24 mouse cellular contexts compared by ENCODE assay signal in genomic region chr9:110915466-110915865, GRCm38 (mm10). TPM values are rescaled to one million over a fixed set of nuclear protein-coding genes. Genes with fewer than 3 reads are reported as not detected.
DNase-seq lines count a peak whose midpoint lies in the region; ATAC-seq and TF ChIP-seq lines count a peak whose summit lies in the region.
"Had no signal": no experiment of that assay in that cellular context is flagged by ENCODE, and none has a peak within 500 bp of the region (broad histone marks: within the 10 kb centered on the region; RNA-seq: fewer than 3 reads in every experiment).

No protein-coding gene starts in this region.

- peak; percentile 61 for ATAC-seq in granulocyte monocyte progenitor cell, adult 5-6 weeks (replicated peaks; ENCODE audit: poor library complexity, severe bottlenecking)
- ATAC-seq: forebrain, embryonic 15.5 days had no signal

- DNase-seq in spleen, adult 2 months (ENCODE audit: low read depth in 1 of 2, low spot score in 2 of 2) = no peak
- DNase-seq in spleen, postnatal 10 days (ENCODE audit: low spot score in 2 of 2) = no peak
- DNase-seq in thymus, postnatal 4 days = peak; percentile 42
- DNase-seq in thymus, postnatal 14 days = no peak
- DNase-seq in frontal cortex, adult 2 months (ENCODE audit: extremely low spot score in 1 of 2, low spot score in 1 of 2) = no peak
- no peak for DNase-seq in left cerebral cortex, adult 9 months (ENCODE audit: low spot score in 2 of 2)
- DNase-seq: adrenal gland, postnatal 10 days; cerebellum, adult 11 months; cerebellum, adult 8-10 months; cerebellum, postnatal 14 days; gastrocnemius, postnatal 10 days; heart, adult 2 months; heart, postnatal 14 days had no signal

- peak overlapping the region; percentile 8; the same call in 1 of the 2 replicates for H3K27ac ChIP-seq in spleen, adult 2 months (ENCODE audit: insufficient read depth, low read length)
- H3K27ac ChIP-seq: forebrain, embryonic 15.5 days; heart, adult 2 months; heart, embryonic 15.5 days; hindbrain, embryonic 10.5 days; hindbrain, embryonic 14.5 days had no signal

- TF ChIP-seq CTCF in spleen, adult 2 months (IDR thresholded peaks at IDR 0.05; ENCODE audit: extremely low read depth, insufficient read depth, insufficient read length, insufficient replicate concordance) = no peak

- H3K4me3 ChIP-seq in spleen, adult 2 months (ENCODE audit: extremely low read depth, insufficient read depth, insufficient read length) = no peak overlapping the region
- H3K4me3 ChIP-seq: forebrain, embryonic 15.5 days; heart, adult 2 months; heart, embryonic 15.5 days; hindbrain, embryonic 10.5 days had no signal

- TF ChIP-seq POLR2A in spleen, adult 2 months (IDR thresholded peaks at IDR 0.05; ENCODE audit: low read depth, low read length) = no peak

- WGBS in spleen, adult 2 months = 9% methylated on average over 8 of the region's 8 CpGs

- H3K36me3 ChIP-seq in spleen, adult 2 months (ENCODE audit: control insufficient read depth, insufficient read depth, low read length) = no peaks in the 10 kb centered on the region
- H3K36me3 ChIP-seq: forebrain, embryonic 15.5 days; G1E; heart, embryonic 15.5 days; hindbrain, embryonic 10.5 days had no signal

- H3K4me1 ChIP-seq in spleen, adult 2 months (ENCODE audit: control insufficient read depth, insufficient read depth, insufficient read length) = no peaks in the 10 kb centered on the region; the same call in 1 of the 2 replicates
- H3K4me1 ChIP-seq: forebrain, embryonic 15.5 days; heart, embryonic 15.5 days had no signal

- no peaks in the 10 kb centered on the region for H3K27me3 ChIP-seq in spleen, adult 2 months (ENCODE audit: control insufficient read depth, insufficient read depth, low read length)
- H3K27me3 ChIP-seq: forebrain, embryonic 15.5 days; heart, embryonic 15.5 days had no signal

RNA-seq across cellular contexts. Expression of gene Fam240a, which starts 1.2 kb away (rescaled TPM):
- 0.25 and 0.35 TPM in 2 replicates for polyA plus RNA-seq in spleen, adult 2 months (2012; rRNA removed)
- total RNA-seq in granulocyte monocyte progenitor cell, adult 5-6 weeks (2014; fragmentation: Nextera tagmentation) = not detected in 2 replicates
- total RNA-seq in granulocyte monocyte progenitor cell, adult 5-6 weeks (2017) = not detected in 2 replicates
- polyA plus RNA-seq in frontal cortex, adult 2 months (2012; rRNA removed) = not detected in 2 replicates
- total RNA-seq: adrenal gland, postnatal 10 days; adrenal gland, postnatal 4 days; G1E; heart, adult 2 months; heart, postnatal 14 days had no signal
- polyA plus RNA-seq: brain, embryonic 14.5 days; forebrain, embryonic 11.5 days; forebrain, embryonic 15.5 days; G1E; heart, adult 2 months; heart, embryonic 11.5 days; heart, embryonic 15.5 days; hindbrain, embryonic 10.5 days; hindbrain, embryonic 14.5 days had no signal

RNA-seq across cellular contexts. Expression of gene Tdgf1, which starts 30.5 kb away (rescaled TPM):
- 0.08 and 0.14 TPM in 2 replicates for polyA plus RNA-seq in spleen, adult 2 months (2012; rRNA removed)
- not detected in 2 replicates for total RNA-seq in granulocyte monocyte progenitor cell, adult 5-6 weeks (2014; fragmentation: Nextera tagmentation)
- total RNA-seq in granulocyte monocyte progenitor cell, adult 5-6 weeks (2017) = not detected in 2 replicates
- 0.94 and 1.3 TPM in 2 replicates for polyA plus RNA-seq in frontal cortex, adult 2 months (2012; rRNA removed)
- total RNA-seq: adrenal gland, postnatal 10 days; gastrocnemius, postnatal 10 days; gastrocnemius, postnatal 4 days; heart, adult 2 months had no signal
- polyA plus RNA-seq: brain, embryonic 14.5 days; forebrain, embryonic 11.5 days; forebrain, embryonic 15.5 days; G1E; heart, adult 2 months; heart, embryonic 11.5 days; heart, embryonic 15.5 days; hindbrain, embryonic 10.5 days had no signal

RNA-seq across cellular contexts. Expression of gene Tmie, which starts 35.6 kb away (rescaled TPM):
- polyA plus RNA-seq in spleen, adult 2 months (2012; rRNA removed) = 2.9 and 3.0 TPM in 2 replicates
- total RNA-seq in granulocyte monocyte progenitor cell, adult 5-6 weeks (2014; fragmentation: Nextera tagmentation) = not detected in 2 replicates
- not detected in 2 replicates for total RNA-seq in granulocyte monocyte progenitor cell, adult 5-6 weeks (2017)
- 2.2 and 2.5 TPM in 2 replicates for polyA plus RNA-seq in frontal cortex, adult 2 months (2012; rRNA removed)
- polyA plus RNA-seq: G1E; heart, embryonic 11.5 days had no signal

RNA-seq across cellular contexts. Expression of gene Als2cl, which starts 35.8 kb away (rescaled TPM):
- polyA plus RNA-seq in spleen, adult 2 months (2012; rRNA removed) = 58.9 and 64.3 TPM in 2 replicates
- 0.41 TPM in 1 of 2 replicates, not detected in the other for total RNA-seq in granulocyte monocyte progenitor cell, adult 5-6 weeks (2014; fragmentation: Nextera tagmentation)
- total RNA-seq in granulocyte monocyte progenitor cell, adult 5-6 weeks (2017) = 0.04 TPM in 1 of 2 replicates, not detected in the other
- 7.9 and 8.3 TPM in 2 replicates for polyA plus RNA-seq in frontal cortex, adult 2 months (2012; rRNA removed)
- total RNA-seq: G1E had no signal
- polyA plus RNA-seq: G1E had no signal

RNA-seq across cellular contexts. Expression of gene Lrrc2, which starts 35.9 kb away (rescaled TPM):
- polyA plus RNA-seq in spleen, adult 2 months (2012; rRNA removed) = 0.02 TPM in 1 of 2 replicates, not detected in the other
- total RNA-seq in granulocyte monocyte progenitor cell, adult 5-6 weeks (2014; fragmentation: Nextera tagmentation) = not detected in 2 replicates
- 0.21 TPM in 1 of 2 replicates, not detected in the other for total RNA-seq in granulocyte monocyte progenitor cell, adult 5-6 weeks (2017)
- polyA plus RNA-seq in frontal cortex, adult 2 months (2012; rRNA removed) = 0.97 and 1.0 TPM in 2 replicates
- polyA plus RNA-seq: G1E had no signal
